26 mouse cellular contexts compared by ENCODE assay signal in the genomic region with DNA sequence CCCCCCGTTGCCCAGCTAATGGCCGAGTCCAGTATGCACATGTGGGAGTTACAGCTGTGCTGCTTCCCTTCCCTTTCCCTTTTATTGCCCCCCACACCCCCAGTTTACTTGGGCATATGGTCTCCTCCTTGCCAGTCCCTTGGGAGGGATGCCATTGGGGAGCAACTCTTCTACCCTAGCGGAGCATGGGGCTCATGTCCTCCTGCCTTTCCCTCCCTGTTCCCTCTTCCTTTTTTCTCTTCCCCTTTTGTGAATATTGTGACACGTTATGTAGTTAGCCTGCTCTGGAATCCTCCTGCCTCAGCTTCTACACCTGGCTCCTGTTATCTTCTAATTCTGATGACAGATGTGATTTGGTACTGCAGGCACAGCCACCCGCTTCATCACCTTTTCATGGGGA. TPM values are rescaled to one million over a fixed set of nuclear protein-coding genes. Genes with fewer than 3 reads are reported as not detected.
DNase-seq lines count a peak whose midpoint lies in the region; ATAC-seq and TF ChIP-seq lines count a peak whose summit lies in the region.
"Had no signal": no experiment of that assay in that cellular context is flagged by ENCODE, and none has a peak within 500 bp of the region (broad histone marks: within the 10 kb centered on the region; RNA-seq: fewer than 3 reads in every experiment).

No protein-coding gene starts in this region.

- no peak for TF ChIP-seq CTCF in CH12.LX (conservative IDR thresholded peaks at IDR 0.05 in 1 of 2, IDR thresholded peaks at IDR 0.05 in 1 of 2; ENCODE audit: low read depth in 2 of 2, low read length in 2 of 2)
- TF ChIP-seq CTCF in E14TG2a.4 (conservative IDR thresholded peaks at IDR 0.05; ENCODE audit: low read length): no peak

- H3K4me3 ChIP-seq in CH12.LX (replicated peaks in 1 of 3; ENCODE audit: low read depth in 2 of 3, low read length in 2 of 3, poor library complexity in 1 of 3): no peak overlapping the region
- peak overlapping the region; percentile 66 for H3K4me3 ChIP-seq in E14TG2a.4 (replicated peaks; ENCODE audit: low read length)
- H3K4me3 ChIP-seq: embryonic facial prominence, embryonic 13.5 days; embryonic facial prominence, embryonic 15.5 days; erythroblast, embryonic 14.5 days; forebrain, embryonic 10.5 days; forebrain, embryonic 12.5 days had no signal

- dilution Hi-C loops in CH12.LX (cut with MboI; ENCODE audit: extremely low pct_ligation_motif_present, extremely low pct_unique_long_range_greater_than_20kb, low sequenced_read_pairs): no loop called here

- no peak for TF ChIP-seq EP300 in CH12.LX (IDR thresholded peaks at IDR 0.05; ENCODE audit: low read length)

- H3K79me2 ChIP-seq in CH12.LX (replicated peaks; ENCODE audit: control insufficient read depth, extremely low read depth, insufficient read depth, poor library complexity, severe bottlenecking): no peaks in the 10 kb centered on the region

- 0 out of 2 replicates have a peak, but pooled peaks have one; percentile 39 for ATAC-seq in common myeloid progenitor, adult 5-6 weeks (replicated peaks; ENCODE audit: low read depth, poor library complexity, severe bottlenecking)
- ATAC-seq in megakaryocyte, adult 5-6 weeks (ENCODE audit: poor library complexity, severe bottlenecking): peak; percentile 76
- ATAC-seq: activated CD4-positive, CD25-positive, alpha-beta regulatory T cell, adult 4 months; forebrain, embryonic 14.5 days; forebrain, embryonic 16.5 days; Patski had no signal

- in situ Hi-C loops in CH12.LX (cut with MboI; ENCODE audit: low pct_ligation_motif_present, low pct_unique_long_range_greater_than_20kb, low sequenced_read_pairs): no loop called here

- peak; percentile 9 for DNase-seq in CH12.LX (ENCODE audit: extremely low read depth)
- DNase-seq in thymus, postnatal 14 days: no peak
- no peak for DNase-seq in layer of hippocampus, postnatal 10 days (ENCODE audit: low spot score in 2 of 2)
- no peak for DNase-seq in lung, adult 18-20 months
- DNase-seq in retina, embryonic 14.5 days (ENCODE audit: low spot score): no peak
- DNase-seq: adrenal gland, adult 8-10 months; adrenal gland, postnatal 14 days; adrenal gland, postnatal 36 days; cerebellum, adult 11-12 months; cerebellum, adult 2 months; cerebellum, adult 9-10 months; cerebellum, postnatal 10 days; cerebellum, postnatal 25 days; embryo, embryonic 11 days had no signal

- no peak overlapping the region for H3K4me2 ChIP-seq in CH12.LX (ENCODE audit: insufficient read depth, low read depth, poor library complexity, severe bottlenecking)
- H3K4me2 ChIP-seq: embryonic facial prominence, embryonic 13.5 days; embryonic facial prominence, embryonic 15.5 days; forebrain, embryonic 12.5 days had no signal

- H3K4me1 ChIP-seq in CH12.LX (ENCODE audit: control insufficient read depth in 1 of 2, insufficient read depth in 2 of 2) (peaks cover 4 to 28% of the 10 kb centered on the region in 2 experiments), E14TG2a.4 (replicated peaks; ENCODE audit: low read depth, low read length) (peaks cover 87% of the 10 kb centered on the region)
- H3K4me1 ChIP-seq: forebrain, embryonic 12.5 days had no signal

- no peak for TF ChIP-seq RAD21 in CH12.LX (IDR thresholded peaks at IDR 0.05; ENCODE audit: low read depth, low read length)

- no peak overlapping the region for H3K27ac ChIP-seq in CH12.LX (ENCODE audit: insufficient read depth, low read depth)
- H3K27ac ChIP-seq: forebrain, embryonic 10.5 days; forebrain, embryonic 12.5 days had no signal

- H3K9ac ChIP-seq in CH12.LX (ENCODE audit: insufficient read depth, low read depth): no peak overlapping the region
- H3K9ac ChIP-seq: embryonic facial prominence, embryonic 13.5 days; embryonic facial prominence, embryonic 15.5 days; forebrain, embryonic 12.5 days had no signal

- no peak for TF ChIP-seq POLR2A in CH12.LX (IDR thresholded peaks at IDR 0.05; ENCODE audit: low read depth, low read length)

- no peaks in the 10 kb centered on the region for H3K27me3 ChIP-seq in CH12.LX (replicated peaks)
- H3K27me3 ChIP-seq in E14TG2a.4 (ENCODE audit: insufficient read depth, low read length): no peaks in the 10 kb centered on the region
- H3K27me3 ChIP-seq: embryonic facial prominence, embryonic 13.5 days; embryonic facial prominence, embryonic 15.5 days; forebrain, embryonic 12.5 days; Patski had no signal

- H3K36me3 ChIP-seq in CH12.LX (replicated peaks in 1 of 2; ENCODE audit: control insufficient read depth in 1 of 2, insufficient read depth in 1 of 2, low read length in 1 of 2) (no peaks in the 10 kb centered on the region), E14TG2a.4 (ENCODE audit: insufficient read depth, low read length) (no peaks in the 10 kb centered on the region)
- H3K36me3 ChIP-seq: embryonic facial prominence, embryonic 13.5 days; embryonic facial prominence, embryonic 15.5 days; forebrain, embryonic 10.5 days; forebrain, embryonic 12.5 days had no signal

- no peaks in the 10 kb centered on the region for H3K9me3 ChIP-seq in CH12.LX (replicated peaks; ENCODE audit: low read length)
- no peaks in the 10 kb centered on the region for H3K9me3 ChIP-seq in E14TG2a.4 (ENCODE audit: low read length)
- H3K9me3 ChIP-seq: embryonic facial prominence, embryonic 13.5 days; embryonic facial prominence, embryonic 15.5 days; forebrain, embryonic 10.5 days; forebrain, embryonic 12.5 days had no signal

TF ChIP-seq in CH12.LX, 34 proteins besides CTCF, POLR2A, EP300 and RAD21:
- TF ChIP-seq CHD2 (IDR thresholded peaks at IDR 0.05; ENCODE audit: low read length) (no peak), ZNF384 (IDR thresholded peaks at IDR 0.05; ENCODE audit: low read depth, low read length) (no peak), RCOR1 (conservative IDR thresholded peaks at IDR 0.05; ENCODE audit: low read depth, low read length) (no peak), TCF12 (IDR thresholded peaks at IDR 0.05; ENCODE audit: low read depth, low read length) (no peak), ELF1 (IDR thresholded peaks at IDR 0.05; ENCODE audit: low read depth, low read length) (no peak), MAFK (IDR thresholded peaks at IDR 0.05; ENCODE audit: insufficient replicate concordance, low read length) (no peak), SIN3A (IDR thresholded peaks at IDR 0.05; ENCODE audit: low read length) (no peak), UBTF (IDR thresholded peaks at IDR 0.05; ENCODE audit: low read depth, low read length) (no peak), BHLHE40 (IDR thresholded peaks at IDR 0.05; ENCODE audit: low read depth, low read length) (no peak), KAT2A (IDR thresholded peaks at IDR 0.05; ENCODE audit: insufficient replicate concordance, low read length) (no peak), GABPA (IDR thresholded peaks at IDR 0.05; ENCODE audit: insufficient replicate concordance, low read depth, low read length) (no peak), NELFE (IDR thresholded peaks at IDR 0.05; ENCODE audit: low read depth, low read length) (no peak), USF1 (IDR thresholded peaks at IDR 0.05; ENCODE audit: low read depth, low read length) (no peak), ETS1 (conservative IDR thresholded peaks at IDR 0.05; ENCODE audit: low read depth, low read length) (no peak), E2F4 (IDR thresholded peaks at IDR 0.05; ENCODE audit: insufficient replicate concordance, low read depth, low read length) (no peak), MAZ (IDR thresholded peaks at IDR 0.05; ENCODE audit: low read depth, low read length) (no peak), USF2 (conservative IDR thresholded peaks at IDR 0.05; ENCODE audit: low read depth, low read length) (no peak), JUND (conservative IDR thresholded peaks at IDR 0.05; ENCODE audit: low read depth, low read length) (no peak), CHD1 (IDR thresholded peaks at IDR 0.05; ENCODE audit: low read depth, low read length) (no peak)

RNA-seq across cellular contexts. Expression of a gene that starts 28.0 kb away (rescaled TPM):
- total RNA-seq in CH12.LX (2012; rRNA removed) (0.51 and 0.67 TPM in 2 replicates), CH12.LX (2014; rRNA removed) (0.62 and 0.89 TPM in 2 replicates)
- 0.61 and 0.64 TPM in 2 replicates for polyA plus RNA-seq in CH12.LX (2012; ENCODE audit: insufficient read length, low read depth)
- 23.1 and 24.1 TPM in 2 replicates for total RNA-seq in common myeloid progenitor, adult 5-6 weeks (2017)
- 40.5 and 46.9 TPM in 2 replicates for total RNA-seq in megakaryocyte, adult 5-6 weeks (2015)
- 58.8 and 60.6 TPM in 2 replicates for total RNA-seq in megakaryocyte, adult 5-6 weeks (2017)
- total RNA-seq in layer of hippocampus, postnatal 10 days (2021): 10 to 100 TPM; 34.4 to 35.7 TPM

Comparison
In these comparisons a context has a peak if more than half of its experiments do, and no peak if none do; other contexts are left out.
1. RNA of a gene that starts 28.0 kb away (total RNA-seq): 40.5 to 60.6 TPM in megakaryocyte, adult 5-6 weeks, 34.4 to 35.7 TPM in layer of hippocampus, postnatal 10 days and 23.1 to 24.1 TPM in common myeloid progenitor, adult 5-6 weeks; 0.51 to 0.89 TPM in CH12.LX; every median in the first group is over 10 times any median in the second.